Mouse (Mus musculus) heart, adult 2 months (tissue): Measurements from ENCODE around the gene H2-Oa. TPM values are rescaled to one million over a fixed set of nuclear protein-coding genes. Genes with fewer than 3 reads are reported as not detected.

Source experiments
- DNase-seq, 2 experiments: peaks; one replicate each; pipeline ENCODE4 v3.0.0; 2021
- H3K27ac ChIP-seq: fragments of 200-600 bp; 2 replicates; pipeline ENCODE4 v1.8.1; 2022
- H3K27me3 ChIP-seq: fragments of 200-500 bp; 2 replicates; pipeline ENCODE4 v1.6.1; 2012; ENCODE audit warnings: mild to moderate bottlenecking, low read length, inconsistent platforms, mixed read lengths; ENCODE audit not compliant: control insufficient read depth, insufficient read depth
- H3K36me3 ChIP-seq: fragments of 200-500 bp; 2 replicates; pipeline ENCODE4 v1.6.1; 2012; ENCODE audit warnings: low read length, inconsistent platforms; ENCODE audit not compliant: control insufficient read depth, insufficient read depth
- H3K4me1 ChIP-seq: fragments of 200-500 bp; 2 replicates; pipeline ENCODE4 v1.6.1; 2011; ENCODE audit warnings: low read length; ENCODE audit not compliant: control insufficient read depth, insufficient read depth
- H3K4me3 ChIP-seq: fragments of 200-600 bp; 2 replicates; pipeline ENCODE4 v1.8.1; 2022
- H3K79me2 ChIP-seq: fragments of 200-500 bp; replicated peaks from 2 replicates; pipeline ENCODE4 v1.6.1; 2012; ENCODE audit warnings: mild to moderate bottlenecking, inconsistent platforms, low read length, moderate library complexity, mixed read lengths; ENCODE audit not compliant: control insufficient read depth, insufficient read depth
- H3K9ac ChIP-seq: fragments of 200-500 bp; 2 replicates; pipeline ENCODE4 v1.6.1; 2012; ENCODE audit warnings: low read depth, mild to moderate bottlenecking, control low read depth, inconsistent platforms, low read length, mixed read lengths
- CTCF ChIP-seq: fragments of 200-600 bp; IDR thresholded peaks from 2 replicates; pipeline ENCODE4 v1.8.1; 2022; ENCODE audit warnings: antibody characterized with exemption, mild to moderate bottlenecking, moderate library complexity
- EP300 ChIP-seq: fragments of 200-500 bp; IDR thresholded peaks from 2 replicates; pipeline ENCODE4 v1.6.1; 2011; ENCODE audit warnings: low read depth, low read length, control low read depth; ENCODE audit not compliant: insufficient read depth
- POLR2A ChIP-seq: fragments of 200-500 bp; IDR thresholded peaks from 2 replicates; pipeline ENCODE4 v1.6.1; 2011; ENCODE audit warnings: mild to moderate bottlenecking, low read depth, low read length, control low read depth; ENCODE audit not compliant: insufficient read depth
- WGBS: fragments of 180-500 bp; shearing (Covaris S2); methylation state at CpG from one replicate; pipeline ENCODE4 v1.1.7; 2018; 5-methylcytosine and 5-hydroxymethylcytosine counted together
- intact Hi-C: fragments of 180-260 bp; cut with DNase I; formaldehyde crosslinking; loops from one replicate; pipeline ENCODE4 v1.15.1; 2025
- polyA plus RNA-seq: library from polyadenylated mRNA; depleted of rRNA; stranded (reverse); fragments of >200 nt; gene quantifications from 2 replicates; pipeline ENCODE4 v1.2.3, GENCODE M21; 2012
- total RNA-seq, 2 experiments: library from RNA; stranded (reverse); gene quantifications; 2 replicates each; pipeline ENCODE4 v1.2.3; 2021

Gene H2-Oa
- total and polyA plus RNA-seq, 3 experiments = 0.20 to 3.2 (median 0.29) TPM

GRCm38 (mm10) chr17:34087386-34087785 lies 4.8 kb upstream of the H2-Oa start:
- TF ChIP-seq POLR2A (no peak), CTCF (no peak), EP300 (no peak)
- Histone ChIP-seq H3K9ac (no peak overlapping the region), H3K4me1 (no peaks in the 10 kb centered on the region), H3K79me2 (no peaks in the 10 kb centered on the region), H3K27me3 (peaks cover 2% of the 10 kb centered on the region; the same call in 1 of the 2 replicates), H3K27ac (no peak overlapping the region), H3K36me3 (no peaks in the 10 kb centered on the region), H3K4me3 (no peak overlapping the region)
- 66% methylated on average over 2 of the region's 2 CpGs for WGBS
- intact Hi-C loops = no loop called here
- no peak for DNase-seq

- 66% methylated on average over 11 of the region's 11 CpGs for WGBS
- TF ChIP-seq CTCF = no peak
- TF ChIP-seq EP300 = no peak
- no peak for TF ChIP-seq POLR2A
- H3K27ac ChIP-seq = no peak overlapping the region
- peaks cover 2% of the 10 kb centered on the region; the same call in 1 of the 2 replicates for H3K27me3 ChIP-seq
- DNase-seq = no peak
- H3K9ac ChIP-seq = no peak overlapping the region
- intact Hi-C loops = no loop called here
- no peaks in the 10 kb centered on the region for H3K4me1 ChIP-seq
- no peak overlapping the region for H3K4me3 ChIP-seq
- no peaks in the 10 kb centered on the region for H3K36me3 ChIP-seq
- no peaks in the 10 kb centered on the region for H3K79me2 ChIP-seq
These were observed 4.0 kb upstream of the H2-Oa start for GRCm38 (mm10) chr17:34088124-34088523.

GRCm38 (mm10) chr17:34090923-34091322 lies 1.2 kb upstream of the H2-Oa start:
- Histone ChIP-seq H3K36me3 (no peaks in the 10 kb centered on the region), H3K27ac (no peak overlapping the region), H3K79me2 (no peaks in the 10 kb centered on the region), H3K9ac (no peak overlapping the region), H3K27me3 (peaks cover 2% of the 10 kb centered on the region; the same call in 1 of the 2 replicates), H3K4me1 (no peaks in the 10 kb centered on the region), H3K4me3 (no peak overlapping the region)
- intact Hi-C loops = loop anchor here (10.0 kb wide), 1 partner anchor 254 kb away; no protein-coding TSS in a partner anchor
- TF ChIP-seq CTCF (peak; percentile 16; the same call in 1 of the 2 replicates), POLR2A (no peak)
- 46% methylated on average over 7 of the region's 7 CpGs for WGBS
- no peak for DNase-seq

GRCm38 (mm10) chr17:34093199-34093874 lies 1.2 kb downstream of the H2-Oa start:
- H3K79me2 ChIP-seq = no peaks in the 10 kb centered on the region
- 35% methylated on average over 7 of the region's 7 CpGs for WGBS
- H3K27ac ChIP-seq = no peak overlapping the region
- H3K36me3 ChIP-seq = no peaks in the 10 kb centered on the region
- no peak overlapping the region for H3K4me3 ChIP-seq
- no peak overlapping the region for H3K9ac ChIP-seq
- no peak for DNase-seq
- no peak for TF ChIP-seq EP300
- TF ChIP-seq POLR2A = no peak
- no peak for TF ChIP-seq CTCF
- intact Hi-C loops = loop anchor here (10.0 kb wide), 1 partner anchor 251 kb away; no protein-coding TSS in a partner anchor
- H3K4me1 ChIP-seq = no peaks in the 10 kb centered on the region
- peaks cover 2% of the 10 kb centered on the region; the same call in 1 of the 2 replicates for H3K27me3 ChIP-seq

- Histone ChIP-seq H3K27ac (no peak overlapping the region), H3K27me3 (peaks cover 2% of the 10 kb centered on the region; the same call in 1 of the 2 replicates), H3K79me2 (no peaks in the 10 kb centered on the region), H3K4me1 (no peaks in the 10 kb centered on the region), H3K9ac (no peak overlapping the region), H3K4me3 (no peak overlapping the region), H3K36me3 (no peaks in the 10 kb centered on the region)
- DNase-seq = no peak
- 83% methylated on average over 27 of the region's 27 CpGs for WGBS
- no peak for TF ChIP-seq CTCF
- intact Hi-C loops = loop anchor here (10.0 kb wide), 1 partner anchor 250 kb away; no protein-coding TSS in a partner anchor
These were observed 2.3 kb downstream of the H2-Oa start for GRCm38 (mm10) chr17:34094283-34095035.

- intact Hi-C loops = loop anchor here (10.0 kb wide), 1 partner anchor 248 kb away; no protein-coding TSS in a partner anchor
- 45% methylated on average over 3 of the region's 3 CpGs for WGBS
- DNase-seq = no peak
- Histone ChIP-seq H3K79me2 (no peaks in the 10 kb centered on the region), H3K36me3 (no peaks in the 10 kb centered on the region), H3K27ac (no peak overlapping the region), H3K27me3 (peaks cover 2% of the 10 kb centered on the region; the same call in 1 of the 2 replicates), H3K9ac (no peak overlapping the region), H3K4me1 (peaks cover under 1% of the 10 kb centered on the region; the same call in 1 of the 2 replicates), H3K4me3 (no peak overlapping the region)
- TF ChIP-seq EP300 = no peak
- TF ChIP-seq POLR2A = no peak
- no peak for TF ChIP-seq CTCF
These were observed 4.4 kb downstream of the H2-Oa start for GRCm38 (mm10) chr17:34096497-34097010.
